Mouse (Mus musculus) adrenal gland, adult 2 months (tissue): ENCODE measurements at regions not wholly inside any gene's neighbourhood (a gene's known extent, or its start where the extent isn't known, plus 50 kb on each side); places are given as distances from the start of the nearest gene placed in this dataset.
A peak's percentile ranks its signal among the peaks of the same experiment; 100 is the strongest.

ENCODE experiments used
- DNase-seq: peaks from one replicate; pipeline ENCODE4 v3.0.0; 2021

DNA sequence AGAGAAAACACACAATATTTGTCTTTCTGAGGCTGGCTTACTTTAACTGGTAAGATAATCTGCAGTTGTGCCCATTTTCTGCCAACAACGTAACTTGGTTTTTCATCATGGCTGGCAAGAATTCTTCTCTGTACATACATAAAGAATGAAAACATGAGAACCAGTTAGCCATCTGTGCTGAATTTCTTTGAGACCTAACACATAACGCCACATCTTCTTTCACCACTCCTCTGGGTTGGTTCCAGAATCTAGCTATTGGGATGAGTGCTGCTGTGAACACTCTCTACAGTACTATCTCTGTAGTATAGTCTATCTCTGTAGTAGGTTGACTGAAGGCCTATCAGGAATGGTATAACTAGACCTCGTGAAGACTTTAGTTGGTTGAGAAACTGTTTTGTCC is 132.1 kb downstream of the 1700020N01Rik start:
- no peak for DNase-seq

DNA sequence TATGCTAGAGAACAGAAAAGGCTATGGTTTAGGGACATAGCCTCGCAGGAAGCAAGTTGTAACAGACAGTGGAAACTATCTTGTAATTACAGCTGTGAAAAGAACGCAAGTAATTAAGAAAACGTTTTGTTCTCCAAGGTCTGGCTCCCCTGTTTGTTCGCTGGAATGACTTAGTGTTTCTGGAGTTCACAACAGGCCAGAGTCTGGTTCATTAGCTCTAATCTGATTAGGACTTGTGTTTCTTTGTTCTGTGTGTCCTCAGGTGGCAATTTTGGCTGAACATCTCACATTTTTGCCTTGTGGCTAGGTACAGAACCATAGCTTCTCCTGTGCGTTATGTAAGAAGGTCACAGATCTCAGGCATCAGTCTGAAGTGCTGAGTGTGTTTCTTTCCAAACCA is 141.7 kb upstream of the Sgk1 start:
- no peak for DNase-seq

DNA sequence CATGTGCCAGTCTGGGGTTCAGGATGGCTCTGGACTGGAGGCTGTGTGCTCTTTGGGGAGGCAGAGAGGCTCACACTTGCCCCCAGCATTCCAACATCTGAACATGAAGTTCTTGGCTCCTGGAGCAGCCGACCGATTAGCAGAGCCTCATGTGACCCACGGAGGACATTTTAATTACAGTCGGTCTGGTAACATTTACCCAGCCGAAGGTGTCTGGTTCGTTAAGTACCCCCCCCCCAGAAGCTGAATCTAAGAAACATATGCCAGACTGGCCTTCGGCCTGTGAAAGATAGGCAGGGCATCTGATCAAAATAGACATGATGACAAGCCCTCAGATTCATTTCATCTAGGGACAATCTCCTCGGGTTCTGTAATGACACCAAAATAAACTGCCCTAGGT is 140.4 kb upstream of the Sgk1 start:
- DNase-seq, result no peak

DNA sequence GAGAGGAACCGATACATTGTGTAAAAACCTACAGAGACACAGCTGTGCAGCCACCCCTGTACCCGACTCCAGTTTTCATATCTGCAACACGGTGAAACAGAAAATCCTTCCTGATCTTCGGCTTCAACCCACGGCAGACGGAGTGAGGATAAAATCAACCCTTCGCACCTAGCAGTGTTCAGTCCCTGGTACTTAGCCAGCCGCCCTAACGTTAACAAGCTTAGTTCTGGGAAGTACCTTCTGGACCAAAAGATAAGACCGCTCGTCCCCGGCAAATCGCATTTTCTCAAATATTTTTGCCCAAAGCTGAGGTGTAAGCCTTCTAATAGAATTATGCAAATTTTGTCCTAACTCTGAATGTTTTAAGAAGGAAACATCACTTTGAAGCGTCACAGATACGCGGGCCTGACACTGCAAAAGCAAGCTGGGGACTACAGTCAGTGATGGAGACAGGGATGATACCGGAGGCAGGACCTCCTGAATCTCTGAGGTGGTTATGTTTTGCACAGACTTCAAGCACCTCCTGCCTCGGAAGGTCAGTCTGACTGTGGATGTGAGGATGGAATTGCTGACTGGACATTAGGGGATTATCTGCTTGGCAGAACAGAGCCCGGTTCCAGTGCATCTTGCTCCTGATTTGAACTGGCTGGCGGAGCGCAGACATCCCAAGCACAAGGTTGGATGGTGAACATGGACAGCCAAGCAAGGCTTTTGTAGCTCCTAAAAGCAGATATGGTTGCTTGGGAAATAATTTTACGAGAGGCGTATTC is 139.8 kb upstream of the Sgk1 start:
- no peak for DNase-seq

DNA sequence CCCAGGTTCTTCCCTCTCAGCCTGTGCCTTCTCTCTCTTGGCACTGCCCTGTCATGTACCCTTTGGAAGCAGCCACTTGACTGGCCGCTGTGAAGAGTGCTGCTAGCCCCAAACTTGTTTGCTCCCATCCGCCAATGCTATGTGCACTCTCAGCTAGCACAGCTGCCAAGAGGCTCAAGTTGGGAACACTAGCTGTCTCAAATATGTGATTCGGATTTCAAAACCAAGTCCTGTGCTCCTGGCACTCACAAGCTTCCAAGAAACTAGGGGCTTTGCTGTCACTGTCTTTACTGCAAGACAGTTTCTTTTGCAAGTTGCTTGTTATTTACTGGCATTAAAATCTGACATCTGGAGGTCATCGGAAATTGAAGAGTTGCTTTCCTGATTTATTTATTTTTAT is 138.6 kb upstream of the Sgk1 start:
- peak; percentile 12 for DNase-seq

DNA sequence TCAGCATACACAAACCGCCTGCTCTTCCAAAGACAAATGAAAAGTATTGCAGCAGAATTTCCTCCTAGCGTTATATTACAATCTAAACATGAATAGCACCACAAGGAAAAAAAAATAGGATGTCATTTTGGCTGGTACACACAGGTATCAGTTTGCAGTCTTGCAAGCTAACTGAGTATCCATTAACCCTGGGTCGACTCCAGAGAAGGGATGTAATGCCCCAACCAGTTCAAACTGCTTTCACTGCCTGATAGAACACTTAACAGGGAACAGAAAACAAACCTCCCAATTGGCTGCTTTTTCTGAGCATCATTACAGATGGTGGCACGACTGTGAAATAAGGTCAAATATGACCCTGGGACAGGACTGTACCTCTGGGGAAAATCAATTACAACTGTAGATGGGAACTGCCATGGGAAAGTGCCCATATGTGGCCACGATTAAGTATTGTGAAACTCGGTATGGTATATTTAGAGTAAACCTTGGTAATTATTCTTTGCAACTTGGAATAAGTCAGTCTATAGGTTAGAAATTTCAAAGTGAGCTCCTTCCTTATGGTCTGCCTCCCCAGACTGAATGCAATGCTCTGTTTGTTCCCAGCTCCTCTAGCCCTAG is 137.5 kb upstream of the Sgk1 start:
- no peak for DNase-seq

DNA sequence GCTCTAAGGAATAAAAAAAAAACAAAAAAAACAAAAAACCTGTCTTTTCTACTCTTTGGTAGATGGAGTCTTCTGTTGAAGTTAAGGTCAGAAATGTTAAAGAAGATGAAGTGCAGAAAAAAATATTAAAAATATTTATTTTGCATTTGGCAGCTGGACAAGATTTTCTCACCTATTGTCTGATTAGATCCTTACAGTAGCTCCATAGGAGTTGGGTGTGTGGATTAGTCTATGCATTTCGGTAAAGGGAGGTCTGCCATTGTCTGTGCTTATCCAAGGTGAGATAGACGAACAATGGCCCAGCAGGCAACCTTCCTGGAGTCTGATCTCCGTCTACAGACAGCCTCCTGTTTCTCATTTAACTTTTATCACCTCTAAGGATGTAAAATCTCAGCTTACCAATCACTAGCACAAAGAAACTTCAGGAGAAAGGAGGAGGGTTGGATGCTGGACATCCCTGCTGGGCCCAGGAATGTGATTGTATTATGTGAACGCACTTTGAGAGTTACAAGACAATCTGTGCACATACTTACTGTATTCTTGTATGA is 136.0 kb upstream of the Sgk1 start:
- no peak for DNase-seq

DNA sequence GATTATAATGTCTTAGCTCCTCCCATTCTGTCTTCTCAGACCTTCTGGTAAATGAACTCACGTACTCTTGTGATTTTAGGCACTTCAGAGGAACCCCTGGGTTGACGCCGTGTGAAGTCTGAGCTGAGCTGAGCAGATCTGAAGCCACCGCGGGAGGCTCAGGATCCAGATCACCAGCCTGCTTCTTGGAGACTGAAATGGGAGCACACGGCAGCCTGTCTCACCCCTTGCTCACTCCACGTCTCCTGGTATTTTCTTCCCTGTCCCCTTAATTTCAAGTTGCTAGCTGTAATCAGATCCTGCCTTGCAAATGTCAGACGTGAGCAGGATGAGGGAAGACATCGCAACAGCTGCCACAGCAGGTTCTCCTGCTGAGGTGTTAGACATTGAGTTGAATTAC is 135.3 kb upstream of the Sgk1 start:
- DNase-seq, result no peak

DNA sequence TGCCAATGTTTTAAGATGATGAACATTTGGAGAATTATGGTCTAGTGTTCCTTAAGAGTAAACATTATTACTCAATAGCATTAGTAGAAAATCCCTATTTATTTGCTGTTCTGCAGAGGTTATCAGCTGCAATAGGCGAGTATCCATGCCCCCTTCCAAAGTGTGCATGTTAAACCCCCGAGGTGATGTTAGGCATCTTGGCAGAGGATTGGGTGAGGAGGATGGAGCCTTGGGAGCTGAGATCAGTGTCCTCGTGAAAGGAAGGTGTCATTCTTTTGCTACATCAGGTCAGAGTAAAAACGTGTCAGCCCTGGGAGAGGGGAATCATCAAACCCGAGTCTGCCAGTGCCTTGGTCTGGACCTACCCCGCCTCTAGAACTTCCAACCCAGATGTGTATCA is 130.7 kb upstream of the Sgk1 start:
- DNase-seq, result no peak

DNA sequence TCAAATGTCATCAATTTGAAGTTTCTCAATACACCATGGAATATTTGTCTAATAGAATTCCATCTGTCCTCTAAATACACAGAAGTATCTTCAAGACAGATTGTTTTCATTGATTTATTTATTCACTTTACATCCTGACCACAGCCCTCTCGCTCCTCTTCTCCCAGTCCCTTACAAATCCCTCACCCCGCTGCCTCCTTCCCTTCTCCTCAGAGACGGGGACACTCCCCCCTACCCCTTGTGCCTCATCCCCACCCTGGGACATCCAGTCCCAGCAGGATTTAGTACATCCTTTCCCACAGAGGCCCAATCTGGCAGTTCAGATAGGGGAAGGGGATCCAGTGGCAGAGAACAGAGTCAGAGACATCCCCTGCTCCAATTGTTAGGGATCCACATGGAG is 129.6 kb upstream of the Sgk1 start:
- no peak for DNase-seq

DNA sequence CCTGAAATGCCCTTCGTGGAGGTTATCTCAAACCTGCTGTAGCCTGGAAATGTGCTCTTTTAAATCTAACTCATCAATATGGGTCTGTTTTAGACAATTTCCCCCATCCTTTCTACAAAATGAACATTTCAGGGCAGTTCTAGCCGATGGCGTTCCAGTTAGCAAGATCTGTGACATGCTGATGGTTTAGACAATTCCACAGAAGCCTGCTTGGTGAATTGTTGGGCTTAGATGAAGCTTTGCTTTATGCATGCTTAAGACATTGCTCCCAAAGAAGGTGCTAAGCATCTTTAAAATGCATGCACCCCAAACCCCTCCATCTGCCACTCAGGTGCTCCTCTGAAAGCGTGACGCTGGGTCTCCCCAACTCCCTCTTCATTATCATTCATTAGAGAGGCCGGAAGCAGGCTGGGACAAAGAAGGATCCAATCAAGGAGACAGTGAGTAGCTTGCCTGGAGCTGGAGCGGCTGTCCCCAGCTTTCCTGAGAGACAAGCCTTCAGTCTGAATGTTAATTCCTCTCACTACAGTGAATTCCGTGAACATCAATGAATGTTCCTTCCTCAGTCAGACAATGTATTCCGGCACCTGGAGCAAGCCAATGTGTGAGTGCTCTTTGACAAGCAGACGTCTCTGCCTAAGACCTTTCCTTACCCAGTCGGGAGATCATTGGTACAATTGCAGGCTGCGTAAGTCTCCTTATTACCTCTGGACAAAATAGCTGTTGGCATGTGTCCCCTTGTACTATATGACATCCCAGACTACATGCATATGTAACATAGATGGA is 127.0 kb upstream of the Sgk1 start:
- no peak for DNase-seq

DNA sequence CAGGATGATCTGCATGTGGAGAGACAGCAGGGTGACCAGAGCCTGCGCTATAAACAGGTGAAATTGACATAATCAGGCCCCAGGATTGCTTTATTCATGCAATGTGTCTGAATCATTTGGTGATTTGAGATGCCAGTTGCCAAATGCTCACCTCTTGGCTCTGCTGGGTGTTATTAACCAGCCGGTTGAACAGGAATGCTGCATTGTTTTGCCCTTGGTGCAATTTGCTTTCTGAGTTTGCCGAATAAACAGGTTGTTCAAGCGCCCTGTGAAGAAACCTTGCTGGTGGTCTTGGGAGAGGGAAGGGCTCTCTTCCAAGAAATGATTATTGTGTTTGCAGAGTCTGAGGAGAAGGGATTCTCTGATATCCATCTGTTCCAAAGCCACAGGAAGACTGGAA is 126.3 kb upstream of the Sgk1 start:
- DNase-seq, result no peak

DNA sequence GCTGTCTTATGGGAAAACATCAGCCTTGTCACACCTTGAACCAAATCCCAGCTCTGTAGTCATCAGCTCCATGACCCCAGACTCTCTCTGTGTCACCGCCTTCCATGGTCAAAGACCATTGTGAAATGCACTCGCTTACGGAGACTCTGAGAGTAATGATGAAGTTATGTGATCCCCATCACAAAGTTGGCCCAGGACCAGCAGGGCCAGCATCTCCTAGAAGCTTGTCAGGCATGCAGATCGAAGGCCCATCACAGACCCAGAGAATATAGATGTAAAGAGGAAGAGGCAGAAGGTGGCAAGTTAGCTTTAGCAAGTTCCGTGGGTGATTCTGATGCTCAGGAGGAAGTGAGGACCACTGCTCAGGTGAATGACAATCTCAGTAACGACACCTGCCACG is 125.2 kb upstream of the Sgk1 start:
- DNase-seq, result peak; percentile 72

DNA sequence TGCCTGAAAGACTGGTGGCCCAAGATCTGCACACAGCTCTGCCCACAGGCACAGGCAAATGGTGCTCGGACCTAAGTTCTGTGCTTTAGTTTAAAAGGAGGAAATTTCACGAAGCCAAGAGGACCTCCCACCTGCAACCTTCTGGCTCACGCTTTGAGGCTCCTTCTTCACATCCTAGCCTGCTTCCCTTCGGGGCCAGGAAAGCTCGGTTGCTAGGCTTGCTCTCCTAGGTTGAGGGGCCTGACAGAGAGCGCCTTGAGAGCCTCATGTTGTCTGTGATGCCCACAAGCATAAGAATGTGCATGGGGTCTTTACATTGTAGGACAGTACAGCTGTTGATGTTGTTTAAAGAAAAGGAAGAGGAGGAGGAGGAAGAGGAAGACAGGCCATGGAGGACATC is 123.9 kb upstream of the Sgk1 start:
- DNase-seq, result no peak

DNA sequence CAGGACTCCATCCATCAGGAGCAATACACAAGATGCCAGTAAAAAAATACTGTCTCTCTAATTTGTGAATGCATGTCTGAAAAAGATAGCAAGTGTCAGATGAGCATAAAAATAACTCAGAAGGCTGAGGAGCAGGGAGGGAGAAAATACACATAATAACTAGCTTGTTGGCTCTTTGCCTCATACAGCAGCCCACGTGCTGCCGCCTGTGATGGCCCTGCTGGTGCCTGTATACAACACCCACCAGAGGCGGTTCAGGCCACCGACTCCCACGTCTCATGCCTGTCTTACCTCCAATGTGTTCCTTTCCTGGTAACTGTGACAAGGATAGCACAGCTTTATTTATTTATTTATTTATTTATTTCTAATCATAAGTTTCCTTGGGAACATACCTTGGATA is 119.5 kb upstream of the Sgk1 start:
- DNase-seq, result no peak

DNA sequence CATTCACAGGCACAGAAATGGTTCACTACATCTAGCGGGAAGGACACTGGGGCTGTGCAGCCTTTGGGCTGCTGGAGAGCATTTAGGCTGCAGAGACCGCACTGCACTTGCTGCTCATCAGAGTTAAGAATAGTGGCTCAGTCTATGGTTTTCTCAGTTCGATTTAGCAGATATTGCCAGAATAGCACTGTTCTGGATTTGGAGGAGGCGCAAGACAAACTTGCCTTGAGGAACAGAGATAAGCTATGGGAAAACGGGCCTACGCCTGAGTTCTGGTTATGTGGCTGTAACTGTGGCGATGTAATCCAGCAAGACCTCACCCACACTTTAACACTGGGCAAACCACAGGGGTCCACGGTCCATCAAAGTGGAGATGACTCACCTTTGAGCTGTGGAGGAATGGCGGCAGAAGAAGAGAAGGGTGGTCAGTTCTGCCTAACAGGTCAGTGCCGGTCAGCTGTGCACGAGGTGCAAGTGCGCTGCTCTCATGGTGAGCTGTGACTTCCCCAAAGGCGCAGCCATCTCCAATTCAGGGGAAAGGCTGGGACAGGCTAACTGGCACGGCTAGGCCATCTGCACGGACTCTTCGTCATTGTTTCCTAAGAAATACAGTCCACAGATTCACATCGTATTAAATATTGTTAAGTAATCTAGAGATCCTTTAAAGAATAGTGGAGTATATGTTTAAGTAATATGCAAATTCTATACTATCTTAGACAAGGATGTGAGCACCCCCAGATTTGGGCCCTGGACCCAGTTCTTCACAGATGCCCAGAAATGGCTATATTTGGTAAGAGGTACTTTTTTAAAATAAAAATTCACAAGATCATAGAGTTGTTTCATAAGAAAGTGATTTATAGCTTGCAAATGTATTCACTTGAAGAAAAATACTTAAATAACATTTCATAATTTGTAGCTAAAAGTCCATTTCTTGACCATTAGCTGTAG is 118.7 kb upstream of the Sgk1 start:
- no peak for DNase-seq

DNA sequence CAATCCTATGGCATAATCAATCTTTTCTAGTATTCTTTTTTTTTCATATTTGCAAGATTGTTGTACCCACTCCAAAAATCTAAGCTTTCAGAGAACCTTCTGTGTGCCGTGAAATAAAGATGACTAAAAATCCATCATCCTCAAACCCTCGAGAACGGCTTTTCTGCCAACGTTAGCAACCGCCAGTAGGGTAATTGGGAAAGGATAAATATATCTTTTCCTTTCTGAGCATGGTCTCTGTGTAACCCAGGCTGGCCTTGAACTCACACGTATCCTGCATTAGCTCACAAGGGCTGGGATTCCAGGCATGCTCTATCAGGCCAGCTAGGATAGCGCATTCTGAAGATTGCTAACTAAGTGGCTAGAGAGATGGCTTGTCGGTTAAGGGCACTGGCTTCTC is 117.9 kb upstream of the Sgk1 start:
- DNase-seq, result no peak

DNA sequence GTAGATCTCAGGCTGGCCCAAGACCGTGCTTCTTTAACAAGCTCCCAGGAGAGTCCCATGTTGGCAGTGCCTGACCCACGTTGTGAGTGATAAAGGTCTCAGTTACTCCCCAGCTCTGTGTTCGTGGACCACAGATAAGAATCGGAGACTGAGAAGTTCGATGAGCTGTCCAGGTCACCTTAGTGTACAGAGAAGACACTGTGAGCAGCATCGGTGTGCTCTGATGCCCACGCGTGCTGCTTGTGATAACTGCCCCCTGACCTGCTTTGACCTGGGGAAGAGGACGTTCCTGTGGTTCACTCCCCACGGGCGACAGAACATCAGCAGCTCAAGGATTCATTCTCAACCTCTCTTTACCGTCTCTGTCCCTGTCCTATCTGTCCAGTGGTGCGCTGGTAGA is 117.1 kb upstream of the Sgk1 start:
- no peak for DNase-seq

DNA sequence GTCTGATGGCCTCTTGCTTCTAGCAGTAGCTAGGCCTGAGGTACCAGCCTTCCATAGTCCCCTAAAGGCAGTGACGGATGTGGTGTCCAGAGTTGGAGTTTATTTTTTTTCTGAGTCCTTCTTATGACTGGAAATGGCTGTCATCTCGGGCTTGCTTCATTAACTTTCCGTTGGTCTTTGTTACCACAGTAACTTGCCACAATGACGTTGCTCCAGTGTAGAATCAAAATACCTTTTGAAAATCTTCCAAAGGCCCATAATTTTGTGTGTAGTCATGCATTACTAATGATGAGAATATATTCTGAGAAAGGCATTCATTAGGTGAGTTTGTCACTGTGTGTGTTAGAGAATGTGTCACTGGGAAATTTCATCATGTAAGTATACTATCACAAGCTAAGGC is 108.4 kb upstream of the Sgk1 start:
- no peak for DNase-seq

DNA sequence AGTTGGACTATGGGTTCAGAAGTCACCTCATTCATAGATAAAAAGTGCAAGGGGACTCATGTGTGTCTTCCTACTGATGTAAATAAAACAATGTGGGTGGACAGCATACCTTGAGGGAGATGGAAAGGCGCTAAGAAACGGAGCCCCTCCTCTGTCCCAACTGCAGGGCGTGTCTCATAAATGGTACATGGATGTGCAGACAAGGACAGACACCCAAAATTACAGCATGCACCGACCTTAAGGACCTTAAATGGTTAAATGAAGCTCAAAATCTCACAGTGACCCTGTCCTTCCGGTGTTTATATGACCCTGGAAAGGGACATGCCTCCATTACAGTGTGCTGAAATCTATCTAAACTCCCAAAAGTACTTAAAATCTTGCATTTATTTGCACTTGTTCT is 106.5 kb upstream of the Sgk1 start:
- DNase-seq, result no peak

DNA sequence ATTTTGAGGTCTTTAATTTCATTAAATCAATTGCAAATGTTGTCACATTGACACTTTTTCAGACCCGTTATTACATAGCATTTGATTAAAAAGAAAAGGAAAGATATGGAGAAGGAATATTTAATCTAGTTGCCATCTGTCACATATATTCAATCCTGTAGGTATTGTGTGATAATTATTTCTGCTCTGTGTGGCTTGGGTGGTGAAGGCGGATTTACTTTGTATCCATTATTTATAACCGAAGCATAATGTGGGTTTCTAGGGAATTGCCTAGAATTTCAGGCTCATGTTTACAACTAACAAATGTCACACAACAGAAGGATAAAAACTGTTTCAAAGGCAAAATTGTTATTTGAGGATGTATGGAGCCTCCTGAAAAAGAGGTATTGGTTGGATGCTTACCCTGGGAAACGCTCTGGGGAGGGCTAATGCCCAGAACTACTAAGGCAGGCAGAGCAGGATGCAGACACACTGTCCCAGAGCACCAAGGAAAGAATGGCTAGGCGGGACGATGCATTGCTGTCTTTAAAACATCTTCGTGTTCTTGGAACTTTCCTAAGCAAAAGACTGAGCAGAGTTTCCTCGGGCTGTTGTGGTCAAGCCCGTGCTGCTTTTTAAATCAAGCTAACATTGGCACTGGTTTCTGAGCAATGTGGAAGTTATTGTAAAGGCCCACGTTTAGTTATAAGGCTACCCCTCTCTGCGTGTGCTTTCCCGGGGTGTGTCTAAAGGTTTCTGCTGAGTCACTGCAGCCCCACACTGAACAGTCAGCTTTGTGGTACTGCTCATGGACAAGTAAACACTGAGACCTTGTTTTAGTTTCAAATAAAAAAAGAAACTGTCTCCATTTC is 105.8 kb upstream of the Sgk1 start:
- DNase-seq, result peak; percentile 53
